ENCODE assay signal across 8 mouse cellular contexts in genomic region chr10:127078677-127079575, GRCm38 (mm10). TPM values are rescaled to one million over a fixed set of nuclear protein-coding genes. Genes with fewer than 3 reads are reported as not detected.
A peak's percentile ranks its signal among the peaks of the same experiment; 100 is the strongest.
DNase-seq lines count a peak whose midpoint lies in the region; ATAC-seq and TF ChIP-seq lines count a peak whose summit lies in the region.

No protein-coding gene starts in this region.

- peaks cover 75% of the 10 kb centered on the region for H3K27me3 ChIP-seq in heart, embryonic 16.5 days (ENCODE audit: control insufficient read depth, insufficient read depth, low read length)
- peaks cover 93% of the 10 kb centered on the region for H3K27me3 ChIP-seq in limb, embryonic 13.5 days
- H3K27me3 ChIP-seq in neural tube, embryonic 15.5 days (replicated peaks): peaks cover 11% of the 10 kb centered on the region

- ATAC-seq in heart, embryonic 16.5 days (replicated peaks; ENCODE audit: extremely low read depth, insufficient read depth, low FRiP score): no peak
- peak; percentile 20; the same call in 1 of the 2 replicates for ATAC-seq in limb, embryonic 13.5 days (ENCODE audit: low FRiP score, low read depth)
- ATAC-seq in neural tube, embryonic 15.5 days (ENCODE audit: low FRiP score): peak; percentile 75

- H3K9ac ChIP-seq in heart, embryonic 16.5 days (ENCODE audit: low read length): peak overlapping the region; percentile 26; the same call in 1 of the 2 replicates
- peak overlapping the region; percentile 70 for H3K9ac ChIP-seq in limb, embryonic 13.5 days
- peak overlapping the region; percentile 95 for H3K9ac ChIP-seq in neural tube, embryonic 15.5 days (replicated peaks)

- intact Hi-C loops in left cerebral cortex, postnatal 10 days (cut with DNase I): no loop called here

- TF ChIP-seq POLR2A in cortical plate, adult 2 months (IDR thresholded peaks at IDR 0.05; ENCODE audit: extremely low read depth, insufficient read depth, low read length): peak; percentile 53; the same call in 1 of the 2 replicates

- no peaks in the 10 kb centered on the region for H3K9me3 ChIP-seq in heart, embryonic 16.5 days (replicated peaks; ENCODE audit: control insufficient read depth, low read length)
- H3K9me3 ChIP-seq in limb, embryonic 13.5 days: no peaks in the 10 kb centered on the region
- H3K9me3 ChIP-seq in neural tube, embryonic 15.5 days (replicated peaks): no peaks in the 10 kb centered on the region

- peak overlapping the region; percentile 48 for H3K4me3 ChIP-seq in cortical plate, adult 2 months (ENCODE audit: insufficient read depth, low read length)
- peak overlapping the region; percentile 47 for H3K4me3 ChIP-seq in heart, embryonic 16.5 days (ENCODE audit: low read length)
- H3K4me3 ChIP-seq in limb, embryonic 13.5 days: peak overlapping the region; percentile 56
- H3K4me3 ChIP-seq in neural tube, embryonic 15.5 days (replicated peaks): peak overlapping the region; percentile 81

- H3K4me2 ChIP-seq in heart, embryonic 16.5 days (ENCODE audit: low read depth, low read length): peak overlapping the region; percentile 66
- peak overlapping the region; percentile 98 for H3K4me2 ChIP-seq in limb, embryonic 13.5 days (replicated peaks)
- peak overlapping the region; percentile 93 for H3K4me2 ChIP-seq in neural tube, embryonic 15.5 days

- H3K36me3 ChIP-seq in heart, embryonic 16.5 days (ENCODE audit: control insufficient read depth, insufficient read depth): no peaks in the 10 kb centered on the region
- H3K36me3 ChIP-seq in limb, embryonic 13.5 days: no peaks in the 10 kb centered on the region
- H3K36me3 ChIP-seq in neural tube, embryonic 15.5 days: peaks cover 10% of the 10 kb centered on the region

- no peak for TF ChIP-seq CTCF in cortical plate, adult 2 months (IDR thresholded peaks at IDR 0.05; ENCODE audit: extremely low read depth, insufficient read depth, low read length)

- peak; percentile 70 to 79 for DNase-seq in left cerebral cortex, postnatal 10 days (ENCODE audit: extremely low spot score in 1 of 2, low spot score in 2 of 2)
- no peak for DNase-seq in left cerebral cortex, adult 8-10 months (ENCODE audit: low spot score in 2 of 2)
- DNase-seq in adipocyte (ENCODE audit: low spot score): no peak
- DNase-seq in gastrocnemius, adult 8-10 months (ENCODE audit: low spot score in 2 of 2): no peak

- 11% methylated on average over 43 of the region's 49 CpGs for WGBS in heart, embryonic 16.5 days
- 2% methylated on average over 29 of the region's 49 CpGs for WGBS in limb, embryonic 13.5 days
- WGBS in neural tube, embryonic 15.5 days: under 1% methylated on average over 40 of the region's 49 CpGs

- H3K27ac ChIP-seq in cortical plate, adult 2 months (ENCODE audit: insufficient read depth, low read length): peak overlapping the region; percentile 83
- H3K27ac ChIP-seq in heart, embryonic 16.5 days (ENCODE audit: low read length): no peak overlapping the region
- no peak overlapping the region for H3K27ac ChIP-seq in limb, embryonic 13.5 days
- H3K27ac ChIP-seq in neural tube, embryonic 15.5 days (replicated peaks): peak overlapping the region; percentile 91

- H3K4me1 ChIP-seq in cortical plate, adult 2 months (ENCODE audit: control insufficient read depth, insufficient read depth, low read length): peaks cover 15% of the 10 kb centered on the region
- peaks cover 12% of the 10 kb centered on the region for H3K4me1 ChIP-seq in heart, embryonic 16.5 days (ENCODE audit: control insufficient read depth, insufficient read depth, low read length)
- peaks cover 41% of the 10 kb centered on the region for H3K4me1 ChIP-seq in limb, embryonic 13.5 days
- peaks cover 55% of the 10 kb centered on the region for H3K4me1 ChIP-seq in neural tube, embryonic 15.5 days

RNA-seq across cellular contexts. Expression of gene Agap2, which starts 3.8 kb away (rescaled TPM):
- 100 to 1,000 TPM; 558 to 572 TPM for total RNA-seq in left cerebral cortex, postnatal 10 days (2021)
- total RNA-seq in left cerebral cortex, adult 8-10 months (2022): 100 to 1,000 TPM; 595 to 685 (median 631) TPM
- 383 and 414 TPM in 2 replicates for polyA plus RNA-seq in cortical plate, adult 2 months (2012; rRNA removed)
- polyA plus RNA-seq in heart, embryonic 16.5 days (2015; fragmentation: Nextera tagmentation; extraction: Ambion mirVana): 0.32 and 0.42 TPM in 2 replicates
- polyA plus RNA-seq in limb, embryonic 13.5 days (2015; fragmentation: Nextera tagmentation; extraction: Ambion mirVana): 0.29 and 0.43 TPM in 2 replicates
- 4.6 and 5.3 TPM in 2 replicates for polyA plus RNA-seq in neural tube, embryonic 15.5 days (2015; fragmentation: Nextera tagmentation; extraction: Ambion mirVana)
- total RNA-seq in gastrocnemius, adult 8-10 months (2022): 1 to 10 TPM in 2 of 4 experiments, under 1 TPM in 2; 0.60 to 1.7 (median 1.0) TPM

RNA-seq across cellular contexts. Expression of gene Tspan31, which starts 8.9 kb away (rescaled TPM):
- 10 to 100 TPM; 65.2 to 67.9 TPM for total RNA-seq in left cerebral cortex, postnatal 10 days (2021)
- 10 to 100 TPM; 60.9 to 63.2 (median 62.1) TPM for total RNA-seq in left cerebral cortex, adult 8-10 months (2022)
- 81.3 and 88.3 TPM in 2 replicates for polyA plus RNA-seq in cortical plate, adult 2 months (2012; rRNA removed)
- polyA plus RNA-seq in heart, embryonic 16.5 days (2015; fragmentation: Nextera tagmentation; extraction: Ambion mirVana): 110 and 112 TPM in 2 replicates
- polyA plus RNA-seq in limb, embryonic 13.5 days (2015; fragmentation: Nextera tagmentation; extraction: Ambion mirVana): 174 and 188 TPM in 2 replicates
- polyA plus RNA-seq in neural tube, embryonic 15.5 days (2015; fragmentation: Nextera tagmentation; extraction: Ambion mirVana): 108 and 123 TPM in 2 replicates
- total RNA-seq in gastrocnemius, adult 8-10 months (2022): 10 to 100 TPM; 21.0 to 24.9 (median 21.5) TPM

RNA-seq across cellular contexts. Expression of gene Cdk4, which starts 15.6 kb away (rescaled TPM):
- 100 to 1,000 TPM; 114 to 123 TPM for total RNA-seq in left cerebral cortex, postnatal 10 days (2021)
- 10 to 100 TPM; 79.8 to 91.4 (median 85.4) TPM for total RNA-seq in left cerebral cortex, adult 8-10 months (2022)
- polyA plus RNA-seq in cortical plate, adult 2 months (2012; rRNA removed): 134 and 139 TPM in 2 replicates
- polyA plus RNA-seq in heart, embryonic 16.5 days (2015; fragmentation: Nextera tagmentation; extraction: Ambion mirVana): 834 and 885 TPM in 2 replicates
- 2,027 and 2,061 TPM in 2 replicates for polyA plus RNA-seq in limb, embryonic 13.5 days (2015; fragmentation: Nextera tagmentation; extraction: Ambion mirVana)
- polyA plus RNA-seq in neural tube, embryonic 15.5 days (2015; fragmentation: Nextera tagmentation; extraction: Ambion mirVana): 551 and 796 TPM in 2 replicates
- total RNA-seq in gastrocnemius, adult 8-10 months (2022): 10 to 100 TPM; 41.3 to 46.4 (median 43.8) TPM

RNA-seq across cellular contexts. Expression of gene March9, which starts 18.9 kb away (rescaled TPM):
- total RNA-seq in left cerebral cortex, postnatal 10 days (2021): 10 to 100 TPM; 49.6 to 49.8 TPM
- 10 to 100 TPM; 19.8 to 21.5 (median 21.2) TPM for total RNA-seq in left cerebral cortex, adult 8-10 months (2022)
- 11.8 TPM in 2 replicates for polyA plus RNA-seq in cortical plate, adult 2 months (2012; rRNA removed)
- 0.12 and 0.32 TPM in 2 replicates for polyA plus RNA-seq in heart, embryonic 16.5 days (2015; fragmentation: Nextera tagmentation; extraction: Ambion mirVana)
- polyA plus RNA-seq in limb, embryonic 13.5 days (2015; fragmentation: Nextera tagmentation; extraction: Ambion mirVana): 1.5 and 1.8 TPM in 2 replicates
- polyA plus RNA-seq in neural tube, embryonic 15.5 days (2015; fragmentation: Nextera tagmentation; extraction: Ambion mirVana): 5.9 and 7.4 TPM in 2 replicates
- 1 to 10 TPM in 1 of 4 experiments, under 1 TPM in 3; 0.17 to 1.3 (median 0.76) TPM for total RNA-seq in gastrocnemius, adult 8-10 months (2022)

RNA-seq across cellular contexts. Expression of gene Cyp27b1, which starts 30.9 kb away (rescaled TPM):
- total RNA-seq in left cerebral cortex, postnatal 10 days (2021): under 1 TPM; 0.36 to 0.49 TPM
- total RNA-seq in left cerebral cortex, adult 8-10 months (2022): under 1 TPM; 0.30 to 0.46 (median 0.41) TPM
- polyA plus RNA-seq in cortical plate, adult 2 months (2012; rRNA removed): 0.67 and 0.78 TPM in 2 replicates
- polyA plus RNA-seq in heart, embryonic 16.5 days (2015; fragmentation: Nextera tagmentation; extraction: Ambion mirVana): 0.08 and 0.14 TPM in 2 replicates
- 0.10 and 0.15 TPM in 2 replicates for polyA plus RNA-seq in limb, embryonic 13.5 days (2015; fragmentation: Nextera tagmentation; extraction: Ambion mirVana)
- polyA plus RNA-seq in neural tube, embryonic 15.5 days (2015; fragmentation: Nextera tagmentation; extraction: Ambion mirVana): 0.11 and 0.14 TPM in 2 replicates
- not detected for total RNA-seq in gastrocnemius, adult 8-10 months (2022)

Comparison
In these comparisons a context has a peak if more than half of its experiments do, and no peak if none do; other contexts are left out.
1. DNase-seq: peak in left cerebral cortex, postnatal 10 days (2 of 2); none in left cerebral cortex, adult 8-10 months (0 of 2), adipocyte (single experiment) and gastrocnemius, adult 8-10 months (0 of 2).
2. H3K27ac ChIP-seq: peak in cortical plate, adult 2 months (single experiment) and neural tube, embryonic 15.5 days (single experiment); none in heart, embryonic 16.5 days (single experiment) and limb, embryonic 13.5 days (single experiment).
3. H3K9ac ChIP-seq: peak in every context shown above with its lines; median percentile 95 in neural tube, embryonic 15.5 days; 70 in limb, embryonic 13.5 days; 26 in heart, embryonic 16.5 days.
4. RNA of gene Agap2, which starts 3.8 kb away (polyA plus RNA-seq): 383 to 414 TPM in cortical plate, adult 2 months; 4.6 to 5.3 TPM in neural tube, embryonic 15.5 days, 0.32 to 0.42 TPM in heart, embryonic 16.5 days and 0.29 to 0.43 TPM in limb, embryonic 13.5 days; every median in the first group is over 10 times any median in the second.
5. Peak in every context shown above with its lines, with median percentiles within 50 percentile points of each other: H3K4me3 ChIP-seq and H3K4me2 ChIP-seq.